Mouse (Mus musculus): ENCODE measurements around the gene 1110012L19Rik.
"Not testable (repeated sequence)": the region's sequence is repeated elsewhere in the genome, so short reads cannot be mapped to it uniquely, and the experiment has no call there.

Gene 1110012L19Rik

GRCm38 (mm10) chrX:70385276-70385961, at the start of gene 1110012L19Rik:
TSS of gene 1110012L19Rik (plus strand) at chrX:70385877.
- peak; percentile 76 for DNase-seq

GRCm38 (mm10) chrX:70362985-70363384, 22.7 kb upstream of the 1110012L19Rik start:
- no peak for DNase-seq

GRCm38 (mm10) chrX:70363446-70363845, 22.2 kb upstream of the 1110012L19Rik start:
- DNase-seq = peak in 1 of 2 experiments; percentile 3

- no peak for DNase-seq
Measured at GRCm38 (mm10) chrX:70364202-70364601, 21.5 kb upstream of the 1110012L19Rik start.

GRCm38 (mm10) chrX:70364661-70365613, 20.7 kb upstream of the 1110012L19Rik start, which contains the start of gene Ids:
TSS of gene Ids (minus strand) at chrX:70365084.
- peak; percentile 84 to 91 for DNase-seq

GRCm38 (mm10) chrX:70369758-70370157, 15.9 kb upstream of the 1110012L19Rik start:
- not testable (repeated sequence) for DNase-seq

- peak in 1 of 2 experiments; percentile 22 for DNase-seq
Measured at GRCm38 (mm10) chrX:70374469-70375110, 11.1 kb upstream of the 1110012L19Rik start.

GRCm38 (mm10) chrX:70384917-70385275, 781 bp upstream of the 1110012L19Rik start:
- DNase-seq = no peak

- DNase-seq = peak in 1 of 2 experiments; percentile 42
Measured at GRCm38 (mm10) chrX:70385962-70386351, 280 bp downstream of the 1110012L19Rik start.

- not testable (repeated sequence) for DNase-seq
Measured at GRCm38 (mm10) chrX:70392636-70393035, 7.0 kb downstream of the 1110012L19Rik start.

GRCm38 (mm10) chrX:70425473-70425872, 39.8 kb downstream of the 1110012L19Rik start:
- DNase-seq = not testable (repeated sequence)

All from cerebellum, postnatal 25 days (tissue).